Mouse (Mus musculus) erythroblast, embryonic 14.5 days (primary cell): Measurements from ENCODE around the gene Card14.

Experiments
- GATA1 ChIP-seq: IDR thresholded peaks from 2 replicates; pipeline ENCODE4 v1.6.1; 2012; ENCODE audit warnings: low read length, inconsistent platforms, mixed read lengths
- TAL1 ChIP-seq: IDR thresholded peaks from 3 replicates; pipeline ENCODE4 v1.6.1; 2012; ENCODE audit warnings: low read length, inconsistent platforms, mixed read lengths

DNA sequence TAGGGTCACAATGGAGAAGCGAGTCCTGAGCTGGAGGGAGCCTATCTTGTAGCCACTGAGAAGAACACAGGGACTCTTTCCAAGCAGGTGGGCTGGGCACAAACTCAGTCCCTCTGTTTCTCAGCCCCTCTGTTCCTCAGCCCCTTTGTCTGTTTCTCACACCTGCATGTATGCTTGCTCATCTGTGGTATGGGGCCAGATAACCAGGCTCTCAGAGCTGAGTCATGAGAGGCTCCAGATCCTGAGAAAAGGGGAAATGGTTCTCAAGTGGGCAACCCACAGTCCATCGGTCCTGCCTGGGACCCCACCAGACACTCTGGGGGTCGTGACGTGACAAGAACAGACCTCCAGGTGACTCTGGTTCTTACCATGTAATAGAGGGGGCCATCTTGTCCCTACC lies 39.6 kb downstream of the Card14 start:
- TF ChIP-seq GATA1 = no peak
- TF ChIP-seq TAL1 = no peak
